Mouse (Mus musculus): ENCODE measurements at regions not wholly inside any gene's neighbourhood (a gene's known extent, or its start where the extent isn't known, plus 50 kb on each side); places are given as distances from the start of the nearest gene placed in this dataset.

- TF ChIP-seq CTCF (IDR thresholded peaks at IDR 0.05; ENCODE audit: low read depth), result no peak
- TF ChIP-seq EP300 (optimal IDR thresholded peaks at IDR 0.05), result no peak
These were observed 593.2 kb downstream of the Kcnj3 start for GRCm38 (mm10) chr2:56028958-56029357.

Data from stomach, postnatal 0 days (tissue).